Mouse (Mus musculus) megakaryocyte-erythroid progenitor cell, adult 5-6 weeks (primary cell): ENCODE measurements around the gene Parp14. TPM values are rescaled to one million over a fixed set of nuclear protein-coding genes. Genes with fewer than 3 reads are reported as not detected.

Source experiments
- ATAC-seq: replicated peaks from 2 replicates; pipeline ENCODE4 v1.8.0; 2016; ENCODE audit warnings: mild to moderate bottlenecking, inconsistent platforms; ENCODE audit not compliant: severe bottlenecking, poor library complexity, low FRiP score, low TSS enrichment
- total RNA-seq, 2 experiments: library from RNA; stranded (forward) in 1 of 2; stranded (reverse) in 1 of 2; fragments of 200-1000, 215-1000 nt in 1 of 2; fragments of >200 nt in 1 of 2; fragmentation: Nextera tagmentation in 1 of 2; gene quantifications; 2 replicates each; pipeline ENCODE4 v1.2.3; 2014 to 2017

Parp14 gene
- total RNA-seq, 2 experiments from 2014 or later, result 8.3 to 8.4 TPM

DNA sequence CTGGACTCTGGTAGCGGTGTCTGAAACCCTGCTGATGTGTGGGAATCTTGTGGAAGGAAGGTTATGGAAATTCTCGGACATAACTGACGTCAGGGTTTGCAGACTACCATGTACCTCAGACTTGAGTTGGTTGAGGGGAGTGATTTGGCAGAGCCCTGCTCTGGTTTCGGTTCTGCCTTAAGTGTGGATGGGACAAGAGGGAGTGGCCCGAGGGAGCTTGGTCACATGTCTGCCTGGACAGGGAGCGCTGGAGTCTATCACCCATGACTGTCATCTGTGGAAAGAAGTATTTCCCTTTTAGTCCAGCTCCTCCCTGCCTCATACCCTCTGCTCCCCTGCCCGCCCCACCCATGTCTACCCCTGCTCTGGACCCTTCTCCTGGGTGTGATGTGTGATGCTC, 69.2 kb downstream of the Parp14 start:
- ATAC-seq, result no peak

DNA sequence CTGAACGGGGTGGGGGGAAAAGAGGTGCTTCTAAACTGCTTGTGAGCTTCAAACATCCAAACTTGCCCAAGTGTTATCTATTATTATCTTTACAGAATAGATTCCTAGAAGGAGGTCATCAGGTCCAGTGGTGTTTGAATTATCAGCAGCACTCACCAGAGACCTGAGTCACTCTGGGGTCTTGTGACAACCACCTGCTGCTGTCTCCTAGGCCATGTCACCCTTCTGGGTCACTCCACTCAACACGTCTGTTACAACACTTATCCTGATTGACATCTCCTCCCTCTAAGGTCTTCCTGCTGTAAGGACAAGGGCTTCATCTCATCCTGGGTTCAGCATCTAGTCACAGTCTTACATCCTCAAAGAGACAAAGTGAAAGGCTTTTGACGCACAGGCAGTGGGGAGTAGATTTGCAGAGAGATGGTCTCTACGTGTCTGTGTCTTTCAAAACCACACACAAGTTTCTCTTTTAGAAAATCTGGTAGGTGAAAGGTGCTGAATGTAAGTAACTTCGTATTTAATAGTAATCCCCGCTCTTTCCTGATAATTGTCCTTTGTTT, 79.3 kb downstream of the Parp14 start:
- ATAC-seq, result no peak

- ATAC-seq, result no peak
Observed at GRCm38 (mm10) chr16:35788330-35788729, 83.0 kb downstream of the Parp14 start.

- ATAC-seq, result no peak
Observed at GRCm38 (mm10) chr16:35787568-35788189, 83.7 kb downstream of the Parp14 start.

- no peak for ATAC-seq
Observed at GRCm38 (mm10) chr16:35787163-35787562, 84.2 kb downstream of the Parp14 start.

DNA sequence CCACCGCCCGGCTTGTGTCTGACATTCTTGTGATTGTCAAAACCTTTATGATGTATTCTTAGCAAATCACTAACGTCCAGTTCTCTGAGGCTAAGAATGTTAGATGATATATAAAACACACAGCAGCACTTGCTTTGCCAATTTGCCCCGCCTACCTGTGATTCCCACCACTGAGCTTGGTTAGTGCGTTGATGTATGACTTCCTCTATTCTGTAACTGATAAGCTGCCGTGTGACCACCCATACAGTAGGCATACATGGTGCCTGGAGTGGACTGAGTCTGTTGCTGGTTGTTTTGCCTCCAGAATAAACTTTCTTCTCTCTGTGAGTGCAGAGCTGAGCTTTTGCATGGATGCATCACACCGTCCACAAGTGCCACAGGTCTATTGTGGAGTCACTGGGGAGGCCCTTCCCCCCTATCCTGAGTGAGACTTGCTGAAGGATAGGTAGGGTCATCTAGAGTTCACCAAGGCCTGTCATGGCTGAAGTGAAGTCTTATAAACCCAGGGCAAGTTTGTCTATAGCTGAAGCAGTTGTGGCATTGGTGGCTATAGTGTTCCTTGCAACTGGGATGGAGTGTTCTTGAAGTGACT, 87.1 kb downstream of the Parp14 start:
- ATAC-seq, result peak; percentile 67; the same call in 1 of the 2 replicates

GRCm38 (mm10) chr16:35783207-35783573, 88.2 kb downstream of the Parp14 start:
- ATAC-seq, result no peak

Other genes starting within 250 kb of the Parp14 start
- 2.1 and 5.3 TPM in 2 replicates for gene Dirc2, start 102.2 kb downstream of the Parp14 start, total RNA-seq (2014; fragmentation: Nextera tagmentation)
- 1.2 and 5.1 TPM in 2 replicates for gene Dirc2, start 102.2 kb downstream of the Parp14 start, total RNA-seq (2017)
- gene Hspbap1, start 101.2 kb downstream of the Parp14 start, total RNA-seq (2014; fragmentation: Nextera tagmentation), result 7.2 and 8.0 TPM in 2 replicates
- 5.9 and 6.1 TPM in 2 replicates for gene Hspbap1, start 101.2 kb downstream of the Parp14 start, total RNA-seq (2017)
- gene Parp9, start 66.9 kb upstream of the Parp14 start, total RNA-seq (2014; fragmentation: Nextera tagmentation), result 14.8 and 18.1 TPM in 2 replicates
- 28.3 and 40.9 TPM in 2 replicates for gene Parp9, start 66.9 kb upstream of the Parp14 start, total RNA-seq (2017)
- gene Dtx3l, start 67.6 kb upstream of the Parp14 start, total RNA-seq (2014; fragmentation: Nextera tagmentation), result 15.8 and 19.4 TPM in 2 replicates
- gene Dtx3l, start 67.6 kb upstream of the Parp14 start, total RNA-seq (2017), result 22.1 and 23.0 TPM in 2 replicates
- 50.3 and 58.3 TPM in 2 replicates for gene Kpna1, start 107.2 kb upstream of the Parp14 start, total RNA-seq (2014; fragmentation: Nextera tagmentation)
- 52.8 and 55.5 TPM in 2 replicates for gene Kpna1, start 107.2 kb upstream of the Parp14 start, total RNA-seq (2017)
- 6.6 and 8.3 TPM in 2 replicates for gene Wdr5b, start 169.6 kb upstream of the Parp14 start, total RNA-seq (2014; fragmentation: Nextera tagmentation)
- gene Wdr5b, start 169.6 kb upstream of the Parp14 start, total RNA-seq (2017), result 9.2 and 9.3 TPM in 2 replicates
- gene Fam162a, start 200.1 kb upstream of the Parp14 start, total RNA-seq (2014; fragmentation: Nextera tagmentation), result 205 and 208 TPM in 2 replicates
- gene Fam162a, start 200.1 kb upstream of the Parp14 start, total RNA-seq (2017), result 137 and 156 TPM in 2 replicates
- gene Ccdc58, start 200.1 kb upstream of the Parp14 start, total RNA-seq (2014; fragmentation: Nextera tagmentation), result 119 and 149 TPM in 2 replicates
- gene Ccdc58, start 200.1 kb upstream of the Parp14 start, total RNA-seq (2017), result 93.2 and 218 TPM in 2 replicates